Mouse (Mus musculus): ENCODE results near the gene Sept10. TPM values are rescaled to one million over a fixed set of nuclear protein-coding genes. Genes with fewer than 3 reads are reported as not detected.

Sept10 gene
- polyA plus RNA-seq, 1 experiment from 2014 or later = 34.0 TPM

DNA sequence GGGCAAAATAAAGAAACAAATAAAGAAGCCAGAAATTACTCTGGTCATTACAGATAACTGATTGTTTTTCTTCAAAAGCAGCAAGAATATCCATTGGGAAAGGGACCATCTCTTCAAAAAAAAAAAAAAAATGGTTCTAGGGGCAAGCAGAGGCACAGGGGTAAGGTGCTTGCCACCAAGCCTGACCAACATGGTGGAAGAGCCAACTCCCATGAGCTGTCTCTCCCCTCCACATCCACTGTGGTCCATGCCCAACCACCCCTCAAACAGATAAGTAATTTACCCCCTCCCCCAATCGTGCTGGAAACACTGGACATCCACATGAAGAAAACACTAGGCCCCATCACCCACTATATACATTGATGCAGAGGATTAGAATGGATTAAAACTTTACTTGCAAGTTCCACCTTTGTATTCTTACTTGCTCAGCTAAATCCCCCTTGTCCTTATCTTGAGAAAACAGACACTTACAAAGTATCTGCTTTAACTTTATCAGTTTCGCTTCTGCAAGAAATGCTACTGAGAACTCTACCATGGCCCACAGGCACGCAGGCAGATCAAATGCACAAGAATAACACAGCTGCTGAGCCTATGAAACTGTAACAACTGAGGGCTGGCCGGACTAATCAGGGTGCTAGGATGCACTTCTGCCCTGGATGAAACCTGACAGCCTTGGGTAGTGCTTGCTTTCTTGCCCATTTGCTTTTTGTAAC is 59.3 kb downstream of the Sept10 start:
- no peaks in the 10 kb centered on the region for H3K27me3 ChIP-seq
- H3K4me1 ChIP-seq = no peaks in the 10 kb centered on the region
- 78% methylated on average over 4 of the region's 4 CpGs for WGBS
- no peak overlapping the region for H3K4me2 ChIP-seq
- no peak overlapping the region for H3K27ac ChIP-seq
- ATAC-seq = no peak
- H3K9ac ChIP-seq = no peak overlapping the region
- H3K4me3 ChIP-seq = no peak overlapping the region
- no peaks in the 10 kb centered on the region for H3K9me3 ChIP-seq (replicated peaks)
- H3K36me3 ChIP-seq (ENCODE audit: poor library complexity, severe bottlenecking) = peaks cover 9% of the 10 kb centered on the region

DNA sequence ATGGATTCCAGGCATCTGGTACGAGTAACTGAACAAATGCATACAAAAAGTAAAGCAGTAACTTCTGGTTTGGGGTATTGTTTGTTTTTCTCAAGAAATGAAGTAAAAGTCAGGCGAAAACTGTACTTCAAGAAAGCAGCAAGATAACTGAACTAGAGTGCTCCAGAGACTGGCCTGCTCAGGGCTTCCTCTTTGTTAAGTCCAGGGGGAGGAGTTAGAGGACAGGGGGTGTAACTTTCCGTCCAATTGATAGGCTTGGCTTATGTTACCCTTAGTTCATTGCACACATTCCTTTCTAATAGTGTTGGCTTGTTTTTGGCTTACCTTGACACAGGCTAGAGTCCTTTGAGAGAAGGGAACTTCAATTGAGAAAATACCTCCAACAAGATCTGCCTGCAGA is 63.0 kb downstream of the Sept10 start:
- 81% methylated on average over 3 of the region's 3 CpGs for WGBS
- H3K36me3 ChIP-seq (ENCODE audit: poor library complexity, severe bottlenecking) = peaks cover 3% of the 10 kb centered on the region; the same call in 1 of the 2 replicates
- no peaks in the 10 kb centered on the region for H3K9me3 ChIP-seq (replicated peaks)

DNA sequence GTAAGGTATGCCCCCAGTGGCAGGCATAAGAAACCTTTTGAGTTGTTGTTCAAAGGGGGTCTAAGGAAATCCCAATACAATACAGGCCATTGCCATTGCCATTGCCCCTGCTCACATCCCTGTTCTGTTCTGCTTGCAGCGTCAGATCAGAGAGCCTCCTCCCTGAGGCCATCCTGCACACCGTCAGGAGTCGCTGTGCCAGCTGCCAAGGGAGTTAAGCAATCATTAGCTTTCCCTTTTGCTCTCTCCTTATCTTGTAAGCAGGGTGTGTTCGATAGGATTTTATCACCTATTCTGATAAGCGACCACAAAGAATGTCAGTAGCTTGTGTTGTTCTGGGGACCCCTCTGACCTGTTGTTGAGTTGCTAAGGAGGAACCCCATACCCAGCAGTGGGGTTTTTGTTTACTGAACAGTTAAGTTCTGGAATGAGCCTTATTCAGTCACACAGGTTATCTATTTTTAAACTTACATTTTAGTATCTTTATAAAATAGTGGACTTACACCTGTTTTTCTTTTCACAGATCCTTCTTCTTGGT is 69.0 kb downstream of the Sept10 start:
- 82% methylated on average over 5 of the region's 5 CpGs for WGBS
- no peak overlapping the region for H3K27ac ChIP-seq
- H3K36me3 ChIP-seq (ENCODE audit: poor library complexity, severe bottlenecking) = peaks cover 3% of the 10 kb centered on the region; the same call in 1 of the 2 replicates
- no peak overlapping the region for H3K9ac ChIP-seq
- 0 out of 2 replicates have a peak, but pooled peaks cover 4% of the 10 kb centered on the region for H3K4me1 ChIP-seq
- H3K27me3 ChIP-seq = no peaks in the 10 kb centered on the region
- ATAC-seq = no peak
- no peaks in the 10 kb centered on the region for H3K9me3 ChIP-seq (replicated peaks)
- no peak overlapping the region for H3K4me2 ChIP-seq
- no peak overlapping the region for H3K4me3 ChIP-seq

More for the DNA sequence above, 63.0 kb downstream of the Sept10 start:
- ATAC-seq = no peak
- Histone ChIP-seq H3K27me3 (no peaks in the 10 kb centered on the region), H3K4me2 (no peak overlapping the region), H3K4me1 (no peaks in the 10 kb centered on the region), H3K9ac (no peak overlapping the region), H3K4me3 (no peak overlapping the region), H3K27ac (no peak overlapping the region)

DNA sequence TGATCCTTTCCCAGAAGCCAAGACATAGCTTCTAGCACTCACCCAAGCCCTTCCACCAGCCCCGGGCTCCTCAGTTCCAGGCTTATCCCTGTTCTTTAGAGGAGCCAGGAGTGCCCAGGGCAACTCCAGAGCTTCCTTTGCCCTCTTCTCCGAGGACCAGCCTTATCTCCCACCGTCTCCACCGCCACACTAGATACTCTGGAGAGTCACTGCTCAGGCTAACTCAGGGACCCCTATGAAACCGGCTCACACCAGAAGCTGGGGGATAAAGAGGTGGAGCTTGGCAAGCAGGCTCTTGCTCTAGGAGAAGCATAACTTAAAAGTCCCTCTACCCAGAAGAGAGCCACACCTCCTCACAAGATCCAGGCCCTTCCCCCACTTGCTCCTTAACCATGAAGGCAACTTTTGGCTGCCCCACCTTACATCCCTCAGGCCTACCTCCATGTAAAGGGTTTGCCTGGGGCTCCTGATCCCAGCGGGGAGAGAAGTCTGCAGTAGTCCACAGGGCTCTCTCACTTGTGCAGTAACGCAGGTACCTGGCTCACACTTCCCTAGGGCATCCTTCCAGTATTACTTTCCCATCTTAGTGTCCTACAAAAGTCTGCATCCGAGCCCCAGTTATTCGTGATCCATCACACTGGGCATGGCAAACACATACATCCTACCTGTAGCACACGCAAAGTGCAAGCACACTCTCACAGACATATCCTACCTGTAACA is 70.5 kb downstream of the Sept10 start:
- Histone ChIP-seq H3K4me3 (no peak overlapping the region), H3K9me3 (replicated peaks) (no peaks in the 10 kb centered on the region), H3K4me2 (no peak overlapping the region), H3K36me3 (ENCODE audit: poor library complexity, severe bottlenecking) (no peaks in the 10 kb centered on the region), H3K9ac (no peak overlapping the region), H3K27ac (no peak overlapping the region), H3K27me3 (no peaks in the 10 kb centered on the region), H3K4me1 (0 out of 2 replicates have a peak, but pooled peaks cover 4% of the 10 kb centered on the region)
- 87% methylated on average over 10 of the region's 10 CpGs for WGBS
- no peak for ATAC-seq

DNA sequence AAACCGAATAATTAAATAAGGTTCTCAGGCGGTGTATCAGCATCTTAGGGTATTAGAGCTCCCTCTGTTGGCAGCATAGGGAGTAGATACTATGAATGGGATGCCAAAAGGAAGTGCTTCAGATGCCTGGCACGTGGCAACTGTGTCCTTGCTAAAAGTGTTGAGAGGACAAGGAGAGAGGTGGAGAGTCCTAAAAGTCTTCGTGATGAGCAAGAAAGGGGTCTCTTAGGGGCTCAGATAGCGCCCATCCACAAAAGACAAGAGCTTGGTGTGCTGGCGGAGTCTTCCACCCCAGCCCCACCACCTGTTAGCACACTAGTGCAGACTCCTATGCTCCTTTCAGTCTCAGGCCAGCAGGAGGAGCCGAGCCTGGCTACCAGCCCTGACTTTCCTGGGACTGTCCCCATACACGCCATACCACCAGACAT is 71.7 kb downstream of the Sept10 start:
- ATAC-seq = peak; percentile 81
- Histone ChIP-seq H3K4me3 (no peak overlapping the region), H3K4me2 (peak overlapping the region; percentile 30; the same call in 1 of the 2 replicates), H3K27me3 (no peaks in the 10 kb centered on the region), H3K27ac (no peak overlapping the region), H3K9me3 (replicated peaks) (no peaks in the 10 kb centered on the region), H3K4me1 (0 out of 2 replicates have a peak, but pooled peaks cover 4% of the 10 kb centered on the region), H3K9ac (no peak overlapping the region), H3K36me3 (ENCODE audit: poor library complexity, severe bottlenecking) (no peaks in the 10 kb centered on the region)
- WGBS = 14% methylated on average over 8 of the region's 8 CpGs

DNA sequence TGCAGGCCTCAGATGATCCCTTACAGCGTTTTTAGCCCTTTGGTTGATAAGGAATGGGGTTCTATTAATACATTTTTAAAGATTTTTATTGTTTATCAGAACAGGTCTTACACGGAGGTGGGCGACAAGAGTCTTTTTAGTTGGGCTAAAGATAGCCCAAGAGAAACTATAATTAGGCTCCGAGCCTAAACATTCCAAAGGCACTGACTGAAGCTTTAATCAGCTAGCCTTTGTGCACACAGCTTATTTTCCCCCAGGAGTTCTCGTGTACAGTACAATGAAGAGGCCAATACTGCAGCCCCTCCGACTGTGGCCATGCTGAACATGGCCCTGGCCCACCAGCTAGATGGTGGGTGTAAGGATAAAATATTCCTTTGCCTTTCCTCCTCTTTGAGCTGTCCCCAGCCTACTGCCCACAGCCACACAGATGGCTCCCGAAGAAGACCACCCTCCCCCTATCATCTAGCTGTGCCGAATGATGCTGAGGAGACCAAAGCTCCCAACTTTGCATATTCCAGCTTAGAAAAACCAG is 88.1 kb downstream of the Sept10 start:
- WGBS = 19% methylated on average over 8 of the region's 8 CpGs
- H3K27me3 ChIP-seq = no peaks in the 10 kb centered on the region; the same call in 1 of the 2 replicates
- H3K4me3 ChIP-seq = no peak overlapping the region
- H3K9ac ChIP-seq = no peak overlapping the region
- ATAC-seq = peak; percentile 55; the same call in 1 of the 2 replicates
- H3K9me3 ChIP-seq (replicated peaks) = no peaks in the 10 kb centered on the region
- H3K36me3 ChIP-seq (ENCODE audit: poor library complexity, severe bottlenecking) = peaks cover 18% of the 10 kb centered on the region
- peaks cover 16% of the 10 kb centered on the region for H3K4me1 ChIP-seq
- no peak overlapping the region for H3K27ac ChIP-seq
- no peak overlapping the region for H3K4me2 ChIP-seq

DNA sequence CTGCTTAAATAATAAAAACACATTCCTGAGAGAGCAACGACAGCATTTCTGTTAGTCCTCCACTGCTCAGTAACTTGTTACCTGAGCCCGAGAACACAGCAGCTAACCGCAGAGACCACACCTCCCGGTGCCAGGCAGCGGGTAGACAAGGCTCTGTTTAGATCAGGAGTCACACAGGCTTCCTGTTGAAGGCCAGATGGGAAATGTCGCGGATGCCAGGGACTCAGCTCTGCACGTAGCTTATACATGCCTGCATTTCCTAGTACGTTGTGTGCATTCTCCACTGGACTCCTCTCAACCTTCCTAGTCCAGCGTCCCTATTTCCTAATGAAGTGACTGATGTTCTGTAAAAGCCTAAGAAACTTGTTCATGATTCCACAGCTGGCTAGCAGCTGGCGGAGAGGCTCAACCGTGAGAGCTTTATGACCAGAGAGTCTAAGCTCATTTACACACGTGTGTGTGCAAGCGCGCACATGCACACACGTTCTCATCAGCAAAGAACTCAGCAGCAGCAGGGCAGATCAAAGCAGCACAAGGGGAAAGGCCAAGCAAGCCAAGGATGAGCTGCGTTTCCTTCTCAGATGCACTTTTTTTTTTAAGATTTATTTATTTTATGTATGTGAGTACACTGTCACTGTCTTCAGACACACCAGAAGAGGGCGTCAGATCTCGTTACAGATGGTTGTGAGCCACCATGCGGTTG is 89.6 kb downstream of the Sept10 start:
- H3K9ac ChIP-seq = no peak overlapping the region
- no peaks in the 10 kb centered on the region for H3K9me3 ChIP-seq (replicated peaks)
- WGBS = 89% methylated on average over 20 of the region's 20 CpGs
- no peaks in the 10 kb centered on the region; the same call in 1 of the 2 replicates for H3K27me3 ChIP-seq
- no peak overlapping the region for H3K4me2 ChIP-seq
- H3K27ac ChIP-seq = no peak overlapping the region
- H3K4me3 ChIP-seq = no peak overlapping the region
- ATAC-seq = no peak
- H3K36me3 ChIP-seq (ENCODE audit: poor library complexity, severe bottlenecking) = peaks cover 18% of the 10 kb centered on the region
- peaks cover 16% of the 10 kb centered on the region for H3K4me1 ChIP-seq

DNA sequence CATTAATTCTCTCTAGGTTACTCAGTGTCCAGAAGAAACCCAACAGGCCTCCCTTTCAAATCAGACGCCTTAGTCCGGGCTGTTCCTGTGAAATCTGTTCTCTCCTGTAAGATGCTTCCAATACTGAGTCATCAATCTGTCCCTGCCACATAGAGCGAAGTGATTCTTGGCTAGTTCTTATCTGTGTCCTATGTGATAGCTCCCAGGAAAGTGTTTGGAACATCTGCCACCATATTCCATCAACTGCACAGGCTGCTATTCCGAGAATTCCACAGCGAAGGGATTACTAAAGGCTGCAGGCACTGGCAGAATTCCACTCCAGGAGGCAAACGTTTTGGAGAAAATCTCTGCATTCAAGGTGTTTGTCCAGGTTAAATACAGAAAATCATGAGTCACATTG is 94.0 kb downstream of the Sept10 start:
- H3K36me3 ChIP-seq (ENCODE audit: poor library complexity, severe bottlenecking) = 0 out of 2 replicates have a peak, but pooled peaks cover 1% of the 10 kb centered on the region
- ATAC-seq = no peak
- 0 out of 2 replicates have a peak, but pooled peaks cover under 1% of the 10 kb centered on the region for H3K4me1 ChIP-seq
- H3K4me3 ChIP-seq = no peak overlapping the region
- no peaks in the 10 kb centered on the region; the same call in 1 of the 2 replicates for H3K27me3 ChIP-seq
- no peak overlapping the region for H3K27ac ChIP-seq
- 82% methylated on average over 6 of the region's 6 CpGs for WGBS
- H3K4me2 ChIP-seq = no peak overlapping the region
- no peaks in the 10 kb centered on the region for H3K9me3 ChIP-seq (replicated peaks)
- no peak overlapping the region for H3K9ac ChIP-seq

DNA sequence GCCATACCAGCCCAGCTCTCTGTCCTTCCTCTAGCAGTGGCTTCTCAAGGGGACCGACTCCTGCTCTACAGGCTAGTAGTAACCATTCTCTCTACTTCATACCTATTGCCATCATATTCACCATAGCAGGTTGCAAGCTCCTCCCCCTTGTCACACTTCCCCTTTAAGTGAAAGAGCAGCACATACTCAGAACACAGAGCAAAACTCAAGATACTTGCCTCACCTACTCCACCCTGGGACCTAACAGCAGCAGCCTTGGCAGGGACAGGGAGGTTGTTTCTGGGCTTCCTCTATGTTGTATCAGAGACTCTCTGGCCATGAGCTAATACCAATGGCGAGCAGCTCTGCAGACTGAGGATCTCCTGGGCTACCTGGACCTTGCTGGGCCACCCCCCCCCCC is 96.2 kb downstream of the Sept10 start:
- H3K4me2 ChIP-seq = no peak overlapping the region
- 90% methylated on average over 2 of the region's 2 CpGs for WGBS

DNA sequence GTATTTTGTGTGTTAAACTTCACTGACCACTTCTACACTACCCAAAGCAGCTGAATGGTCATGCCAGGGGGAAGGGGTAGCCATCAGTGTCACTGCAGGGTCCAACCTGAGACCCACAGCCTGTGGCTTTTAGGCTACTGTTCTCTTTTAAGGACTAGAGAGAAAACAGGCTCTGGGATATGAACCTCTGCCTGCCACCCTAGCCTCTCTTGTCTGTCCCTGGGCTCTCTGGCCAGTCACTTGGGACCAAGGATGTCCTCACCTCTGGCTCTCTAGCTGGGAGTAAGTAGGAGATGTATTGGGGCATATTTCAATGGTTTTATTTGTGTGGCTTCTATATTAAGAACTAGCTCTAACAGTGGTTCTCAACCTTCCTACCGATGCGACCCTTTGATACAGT is 101.8 kb downstream of the Sept10 start:
- WGBS = 92% methylated on average over 2 of the region's 2 CpGs

More for the DNA sequence above, 96.2 kb downstream of the Sept10 start:
- no peaks in the 10 kb centered on the region for H3K36me3 ChIP-seq (ENCODE audit: poor library complexity, severe bottlenecking)
- ATAC-seq = no peak
- no peaks in the 10 kb centered on the region for H3K9me3 ChIP-seq (replicated peaks)
- H3K4me3 ChIP-seq = no peak overlapping the region
- H3K27ac ChIP-seq = no peak overlapping the region
- H3K27me3 ChIP-seq = no peaks in the 10 kb centered on the region; the same call in 1 of the 2 replicates
- H3K4me1 ChIP-seq = no peaks in the 10 kb centered on the region
- no peak overlapping the region for H3K9ac ChIP-seq

DNA sequence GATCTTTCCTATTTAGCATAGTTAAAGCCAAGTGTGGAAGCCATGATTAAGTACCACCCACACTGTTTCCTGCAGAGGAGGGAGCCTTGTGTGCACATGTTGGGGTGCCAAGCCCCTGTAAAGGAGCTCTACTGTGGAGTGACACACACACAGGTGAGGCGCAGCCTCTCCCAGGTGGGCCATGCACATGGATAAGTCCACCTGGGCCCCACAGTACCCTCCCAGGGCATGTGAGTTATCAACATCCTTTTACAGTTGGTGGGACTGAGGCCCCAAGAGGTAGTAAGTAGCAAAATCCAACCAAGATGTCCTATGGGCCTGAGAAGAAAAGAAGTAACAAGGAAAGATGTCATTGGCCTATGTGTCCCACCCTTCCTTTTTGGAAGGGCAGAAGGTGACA is 102.6 kb downstream of the Sept10 start:
- no peak for ATAC-seq
- 92% methylated on average over 1 of the region's 1 CpGs for WGBS
- Histone ChIP-seq H3K27ac (no peak overlapping the region), H3K4me3 (no peak overlapping the region), H3K9ac (no peak overlapping the region), H3K9me3 (replicated peaks) (no peaks in the 10 kb centered on the region), H3K36me3 (ENCODE audit: poor library complexity, severe bottlenecking) (no peaks in the 10 kb centered on the region), H3K4me2 (no peak overlapping the region), H3K27me3 (no peaks in the 10 kb centered on the region), H3K4me1 (no peaks in the 10 kb centered on the region)

More for the DNA sequence above, 101.8 kb downstream of the Sept10 start:
- Histone ChIP-seq H3K27ac (no peak overlapping the region), H3K9ac (no peak overlapping the region), H3K4me2 (no peak overlapping the region), H3K27me3 (no peaks in the 10 kb centered on the region), H3K4me3 (no peak overlapping the region), H3K36me3 (ENCODE audit: poor library complexity, severe bottlenecking) (no peaks in the 10 kb centered on the region), H3K9me3 (replicated peaks) (no peaks in the 10 kb centered on the region), H3K4me1 (no peaks in the 10 kb centered on the region)
- ATAC-seq = no peak

All from forebrain, embryonic 13.5 days (tissue).